Mouse (Mus musculus) adrenal gland, adult 8-10 months (tissue): ENCODE results near the gene Olfr1216. TPM values are rescaled to one million over a fixed set of nuclear protein-coding genes. Genes with fewer than 3 reads are reported as not detected.

ENCODE experiments used
- DNase-seq: peaks from one replicate; pipeline ENCODE4 v3.0.0; 2022
- total RNA-seq, 4 experiments: library from RNA; stranded (reverse); gene quantifications; 2 replicates each; pipeline ENCODE4 v1.2.4; 2022

The Olfr1216 gene
- not detected for total RNA-seq

GRCm38 (mm10) chr2:89018240-89018639 is at the start of gene Olfr1216:
Olfr1216 (minus strand) TSS chr2:89018340.
- no peak for DNase-seq

- no peak for DNase-seq
Observed at GRCm38 (mm10) chr2:89061087-89061486, 42.9 kb upstream of the Olfr1216 start, which contains the start of gene Olfr1218. Olfr1218 (minus strand) TSS chr2:89061187.

GRCm38 (mm10) chr2:89031965-89032364 is 13.8 kb upstream of the Olfr1216 start, which contains the start of gene Olfr1217:
Olfr1217 (minus strand) TSS chr2:89032065.
- no peak for DNase-seq

GRCm38 (mm10) chr2:89021436-89021835 is 3.3 kb upstream of the Olfr1216 start:
- peak; percentile 5 for DNase-seq

GRCm38 (mm10) chr2:89006873-89007272 is 11.3 kb downstream of the Olfr1216 start, which contains the start of gene Olfr1215:
Olfr1215 (minus strand) TSS chr2:89006973.
- DNase-seq, result no peak

GRCm38 (mm10) chr2:88992553-88992952 is 25.6 kb downstream of the Olfr1216 start, which contains the start of gene Olfr1214:
Olfr1214 (minus strand) TSS chr2:88992653.
- DNase-seq, result no peak

- DNase-seq, result no peak
Observed at GRCm38 (mm10) chr2:88980181-88980580, 38.0 kb downstream of the Olfr1216 start, which contains the start of gene Gm13762. Gm13762 (minus strand) TSS chr2:88980281.

Other genes with a start within 250 kb of the Olfr1216 start
- gene Olfr1200, start 247.9 kb downstream of the Olfr1216 start, total RNA-seq, result not detected
- gene Olfr1201, start 225.3 kb downstream of the Olfr1216 start, total RNA-seq, result not detected
- gene Olfr1202, start 203.8 kb downstream of the Olfr1216 start, total RNA-seq, result not detected
- gene Olfr1205, start 188.6 kb downstream of the Olfr1216 start, total RNA-seq, result not detected
- gene Olfr1204, start 169.0 kb downstream of the Olfr1216 start, total RNA-seq, result not detected
- gene Olfr1206, start 155.1 kb downstream of the Olfr1216 start, total RNA-seq, result not detected
- gene Olfr1208, start 116.0 kb downstream of the Olfr1216 start, total RNA-seq, result not detected
- not detected for gene Olfr1209, start 103.2 kb downstream of the Olfr1216 start, total RNA-seq
- gene Olfr1211, start 80.2 kb downstream of the Olfr1216 start, total RNA-seq, result not detected
- gene Olfr1212, start 64.4 kb downstream of the Olfr1216 start, total RNA-seq, result not detected
- not detected for gene Gm13762, start 38.1 kb downstream of the Olfr1216 start, total RNA-seq
- not detected for gene Olfr1214, start 25.7 kb downstream of the Olfr1216 start, total RNA-seq
- gene Olfr1215, start 11.4 kb downstream of the Olfr1216 start, total RNA-seq, result not detected
- gene Olfr1217, start 13.7 kb upstream of the Olfr1216 start, total RNA-seq, result not detected
- gene Olfr1218, start 42.8 kb upstream of the Olfr1216 start, total RNA-seq, result not detected
- not detected for gene Olfr1219, start 65.2 kb upstream of the Olfr1216 start, total RNA-seq
- not detected for gene Olfr1220, start 88.5 kb upstream of the Olfr1216 start, total RNA-seq
- not detected for gene Olfr1221, start 98.9 kb upstream of the Olfr1216 start, total RNA-seq
- not detected for gene Olfr1222, start 114.7 kb upstream of the Olfr1216 start, total RNA-seq
- not detected for gene Olfr1223, start 133.2 kb upstream of the Olfr1216 start, total RNA-seq
- not detected for gene Olfr1224-ps1, start 145.8 kb upstream of the Olfr1216 start, total RNA-seq
- gene Olfr1225, start 156.3 kb upstream of the Olfr1216 start, total RNA-seq, result not detected
- not detected for gene Olfr1226, start 181.7 kb upstream of the Olfr1216 start, total RNA-seq
- not detected for gene Olfr1228, start 235.7 kb upstream of the Olfr1216 start, total RNA-seq